Mouse (Mus musculus) ES-E14 (cell line): ENCODE measurements around the gene Rfxank. TPM values are rescaled to one million over a fixed set of nuclear protein-coding genes. Genes with fewer than 3 reads are reported as not detected.

Experiments
- DNase-seq: peaks from one replicate; pipeline ENCODE4 v3.0.0-alpha.2; 2013; ENCODE audit warnings: low read depth, low spot score
- H3K27ac ChIP-seq: 2 replicates; pipeline ENCODE4 v1.5.1; 2012; ENCODE audit warnings: low read depth, mild to moderate bottlenecking, low read length, moderate library complexity, mixed read lengths; ENCODE audit not compliant: poor library complexity, insufficient read depth, severe bottlenecking
- H3K36me3 ChIP-seq: 2 replicates; pipeline ENCODE4 v1.6.1; 2012; ENCODE audit warnings: mild to moderate bottlenecking, low read length, moderate library complexity, mixed read lengths; ENCODE audit not compliant: control insufficient read depth, poor library complexity, insufficient read depth, severe bottlenecking
- H3K4me1 ChIP-seq, 2 experiments: fragments of 150-350 bp in 1 of 2; sonication (generic) in 1 of 2; 2 replicates each; pipeline ENCODE4 v1.6.1; 2012; ENCODE audit warnings: low read length in 2 of 2, mild to moderate bottlenecking in 1 of 2, mixed read lengths in 1 of 2; ENCODE audit not compliant: control insufficient read depth in 2 of 2, insufficient read depth in 2 of 2, poor library complexity in 1 of 2
- H3K4me3 ChIP-seq, 2 experiments: fragments of 150-350 bp in 1 of 2; sonication (generic) in 1 of 2; 2 replicates each; pipeline ENCODE4 v1.5.1; 2012; ENCODE audit warnings: low read length in 2 of 2, low read depth in 1 of 2, mild to moderate bottlenecking in 1 of 2, mixed read lengths in 1 of 2; ENCODE audit not compliant: insufficient read depth in 1 of 2, poor library complexity in 1 of 2, severe bottlenecking in 1 of 2
- H3K9ac ChIP-seq: 2 replicates; pipeline ENCODE4 v1.6.1; 2012; ENCODE audit warnings: low read depth, mild to moderate bottlenecking, low read length, mixed read lengths; ENCODE audit not compliant: poor library complexity, insufficient read depth, severe bottlenecking
- H3K9me3 ChIP-seq: fragments of 150-350 bp; sonication (generic); 2 replicates; pipeline ENCODE4 v1.6.1; 2012; ENCODE audit warnings: low read depth, mild to moderate bottlenecking, low read length; ENCODE audit not compliant: control insufficient read depth, insufficient read depth
- CHD2 ChIP-seq: IDR thresholded peaks from 2 replicates; pipeline ENCODE4 v1.6.1; 2014; ENCODE audit warnings: mild to moderate bottlenecking, low read depth, low read length, inconsistent platforms
- HCFC1 ChIP-seq: IDR thresholded peaks from 2 replicates; pipeline ENCODE4 v1.6.1; 2012; ENCODE audit warnings: low read length, inconsistent platforms, borderline replicate concordance; ENCODE audit not compliant: insufficient read depth
- MAFK ChIP-seq: IDR thresholded peaks from 2 replicates; pipeline ENCODE4 v1.6.1; 2014; ENCODE audit warnings: mild to moderate bottlenecking, low read depth, low read length, inconsistent platforms; ENCODE audit not compliant: insufficient read depth
- ZC3H11A ChIP-seq: IDR thresholded peaks from 2 replicates; pipeline ENCODE4 v1.6.1; 2012; ENCODE audit warnings: low read depth, mild to moderate bottlenecking, inconsistent platforms, low read length, borderline replicate concordance
- ZNF384 ChIP-seq: IDR thresholded peaks from 2 replicates; pipeline ENCODE4 v1.6.1; 2012; ENCODE audit warnings: low read depth, low read length, inconsistent platforms
- in situ Hi-C, 2 experiments: fragments of 600-800 bp; cut with MboI; formaldehyde crosslinking; loops; one replicate each; pipeline ENCODE4 v1.15.1; 2025; ENCODE audit warnings: low sequenced_read_pairs in 2 of 2, inconsistent platforms in 1 of 2; ENCODE audit not compliant: unreplicated experiment in 2 of 2
- total RNA-seq: library from RNA; depleted of rRNA; stranded (reverse); fragments of 300-350 nt; gene quantifications from 2 replicates; pipeline ENCODE4 v1.2.3, GENCODE M21; 2012

The Rfxank gene
- total RNA-seq, 1 experiment: 10.4 TPM

DNA sequence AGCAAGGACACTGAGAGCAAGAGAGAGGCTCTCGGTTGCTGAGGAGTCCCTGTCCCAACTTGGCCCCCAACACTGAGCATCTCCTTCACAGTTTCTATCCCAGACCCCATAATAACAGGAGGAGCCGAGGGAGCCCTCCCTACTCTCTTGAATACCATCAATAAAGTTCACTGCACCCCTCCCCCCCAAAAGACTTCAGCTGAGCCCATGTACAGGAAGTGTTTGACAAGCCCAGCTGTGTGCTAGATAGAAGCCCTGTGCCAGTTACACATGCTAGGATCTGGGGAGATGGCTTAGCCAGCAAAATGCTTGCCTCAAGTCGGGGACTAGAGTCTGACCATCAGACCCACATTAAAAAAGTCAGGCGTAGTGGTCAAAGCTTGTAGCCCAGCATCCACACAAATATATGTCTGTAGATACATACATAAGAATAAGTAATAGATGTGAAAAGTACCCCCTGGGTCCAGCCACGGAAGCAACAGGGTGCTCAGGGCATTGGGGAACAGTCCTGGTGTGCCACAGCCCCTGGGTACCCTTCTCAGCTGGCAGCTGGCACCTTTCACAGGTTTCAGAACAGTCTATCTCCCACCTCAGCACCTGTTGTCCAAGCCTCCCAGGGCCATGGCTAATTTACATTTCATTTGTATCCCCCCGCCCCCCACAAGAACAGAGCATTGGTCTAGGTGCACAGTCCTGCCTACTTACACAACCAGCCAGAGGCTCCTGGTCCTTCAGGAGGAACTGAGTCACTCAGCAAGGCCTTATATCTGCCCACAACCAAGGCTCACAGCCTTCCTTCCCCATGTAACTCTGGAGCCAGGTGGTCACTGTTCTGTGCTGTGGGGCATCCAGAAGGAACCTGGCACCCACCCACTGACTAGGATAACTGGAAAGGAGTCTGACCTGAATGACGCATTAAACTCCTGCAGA, 9.0 kb upstream of the Rfxank start:
- Histone ChIP-seq H3K36me3 (peaks cover 20% of the 10 kb centered on the region; the same call in 1 of the 2 replicates), H3K27ac (no peak overlapping the region), H3K9me3 (no peaks in the 10 kb centered on the region), H3K4me1 (peaks cover under 1 to 17% of the 10 kb centered on the region in 2 experiments; a peak in 2 of 4 replicates), H3K9ac (no peak overlapping the region), H3K4me3 (no peak overlapping the region)
- in situ Hi-C loops: no loop called here
- TF ChIP-seq ZC3H11A (no peak), HCFC1 (no peak), ZNF384 (no peak), MAFK (no peak), CHD2 (no peak)
- DNase-seq: no peak

DNA sequence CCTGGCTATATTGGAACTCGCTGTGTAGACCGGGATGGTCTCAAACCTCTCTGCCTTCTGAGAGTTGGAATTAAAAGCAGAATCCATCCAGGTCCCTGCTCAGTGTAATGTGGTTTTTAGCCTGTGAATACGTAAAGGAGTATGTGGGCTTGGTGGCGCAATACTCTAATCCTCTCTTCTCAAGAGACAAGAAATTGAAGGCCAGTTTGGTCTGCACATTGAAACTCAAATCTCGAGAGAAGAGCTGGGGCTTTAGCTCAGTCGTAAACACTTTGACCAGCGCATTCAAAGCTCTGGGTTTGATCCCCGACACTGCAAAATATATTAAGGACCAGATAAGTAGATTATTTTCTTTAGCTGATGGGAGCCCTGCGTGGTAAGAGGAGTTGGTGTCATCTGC, 1.0 kb upstream of the Rfxank start:
- peak overlapping the region; percentile 95 for H3K9ac ChIP-seq
- in situ Hi-C loops: no loop called here
- no peak overlapping the region for H3K27ac ChIP-seq
- no peak for DNase-seq
- no peak for TF ChIP-seq ZC3H11A
- no peak for TF ChIP-seq CHD2
- TF ChIP-seq ZNF384: no peak
- TF ChIP-seq HCFC1: no peak
- TF ChIP-seq MAFK: no peak
- H3K36me3 ChIP-seq: peaks cover 14% of the 10 kb centered on the region; the same call in 1 of the 2 replicates
- H3K4me1 ChIP-seq: 0 out of 4 replicates have a peak, but pooled peaks cover 0 to 4% of the 10 kb centered on the region in 2 experiments
- no peaks in the 10 kb centered on the region for H3K9me3 ChIP-seq
- peak overlapping the region; percentile 98 to 99 for H3K4me3 ChIP-seq

DNA sequence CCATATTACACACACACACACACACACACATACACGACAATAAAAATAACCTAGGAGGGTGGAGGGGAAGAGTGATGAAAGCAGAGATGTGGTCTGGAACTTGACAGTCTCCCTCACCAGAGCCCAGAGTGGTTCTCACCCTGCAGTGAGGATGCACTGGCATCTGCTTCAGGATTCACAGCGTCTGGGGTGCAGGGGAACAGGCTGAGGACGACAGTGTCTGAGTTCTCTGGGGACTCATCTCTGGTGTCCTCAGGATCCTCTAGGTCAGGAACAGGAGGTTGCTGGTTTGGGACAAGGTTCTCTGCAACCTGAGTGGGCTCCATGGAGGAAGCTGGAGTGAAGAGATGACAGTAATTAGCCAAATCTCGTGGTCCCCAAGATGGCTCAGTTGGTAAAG, 1.1 kb downstream of the Rfxank start:
- no peak overlapping the region for H3K4me3 ChIP-seq
- peaks cover 30% of the 10 kb centered on the region for H3K36me3 ChIP-seq
- 0 out of 4 replicates have a peak, but pooled peaks cover 0 to 4% of the 10 kb centered on the region in 2 experiments for H3K4me1 ChIP-seq
- H3K9me3 ChIP-seq: no peaks in the 10 kb centered on the region
- TF ChIP-seq HCFC1 (no peak), ZNF384 (no peak), MAFK (no peak), CHD2 (no peak), ZC3H11A (no peak)
- H3K27ac ChIP-seq: no peak overlapping the region
- no peak for DNase-seq
- in situ Hi-C loops: no loop called here
- H3K9ac ChIP-seq: no peak overlapping the region

- Histone ChIP-seq H3K4me3 (no peak overlapping the region), H3K9me3 (no peaks in the 10 kb centered on the region), H3K27ac (no peak overlapping the region), H3K4me1 (0 out of 4 replicates have a peak, but pooled peaks cover 0 to 7% of the 10 kb centered on the region in 2 experiments), H3K9ac (no peak overlapping the region), H3K36me3 (peaks cover 29% of the 10 kb centered on the region)
- in situ Hi-C loops: no loop called here
- no peak for DNase-seq
- no peak for TF ChIP-seq ZC3H11A
- TF ChIP-seq ZNF384: no peak
- no peak for TF ChIP-seq CHD2
- TF ChIP-seq MAFK: no peak
- no peak for TF ChIP-seq HCFC1
Measured at GRCm38 (mm10) chr8:70136591-70136990, 2.4 kb downstream of the Rfxank start.
